Mouse (Mus musculus): ENCODE results near the gene Csf2. TPM values are rescaled to one million over a fixed set of nuclear protein-coding genes. Genes with fewer than 3 reads are reported as not detected.

Csf2 gene
- total RNA-seq, 1 experiment from 2014 or later: not detected

- DNase-seq: peak; percentile 49
Observed at GRCm38 (mm10) chr11:54236939-54237338, 12.5 kb downstream of the Csf2 start.

GRCm38 (mm10) chr11:54227478-54227877, 22.0 kb downstream of the Csf2 start:
- no peak for DNase-seq

DNA sequence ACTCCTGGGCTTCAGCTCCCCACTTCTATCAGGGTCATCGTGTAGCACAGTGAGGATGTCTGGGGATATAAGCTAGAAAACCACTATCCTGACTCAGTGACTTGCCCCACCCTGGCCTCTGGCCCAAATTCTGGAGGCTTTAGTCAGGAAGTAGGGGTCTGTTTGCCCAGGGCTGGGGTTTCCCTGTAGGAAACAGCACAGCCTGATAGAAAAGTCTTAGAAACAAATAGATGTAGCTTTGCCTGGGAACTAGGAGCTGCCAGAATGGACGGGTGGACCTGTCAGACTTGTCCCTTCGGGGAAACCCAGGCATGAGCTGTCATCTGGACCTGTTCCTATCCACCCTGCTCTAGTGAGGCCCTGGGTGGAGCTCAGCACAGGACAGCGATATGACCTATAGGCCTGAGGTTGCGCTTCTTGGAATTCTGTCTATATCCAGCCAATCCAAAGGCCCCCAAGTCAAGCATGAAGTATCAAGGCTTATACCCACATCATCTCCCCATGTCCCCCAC, 24.9 kb downstream of the Csf2 start:
- no peak for DNase-seq

DNA sequence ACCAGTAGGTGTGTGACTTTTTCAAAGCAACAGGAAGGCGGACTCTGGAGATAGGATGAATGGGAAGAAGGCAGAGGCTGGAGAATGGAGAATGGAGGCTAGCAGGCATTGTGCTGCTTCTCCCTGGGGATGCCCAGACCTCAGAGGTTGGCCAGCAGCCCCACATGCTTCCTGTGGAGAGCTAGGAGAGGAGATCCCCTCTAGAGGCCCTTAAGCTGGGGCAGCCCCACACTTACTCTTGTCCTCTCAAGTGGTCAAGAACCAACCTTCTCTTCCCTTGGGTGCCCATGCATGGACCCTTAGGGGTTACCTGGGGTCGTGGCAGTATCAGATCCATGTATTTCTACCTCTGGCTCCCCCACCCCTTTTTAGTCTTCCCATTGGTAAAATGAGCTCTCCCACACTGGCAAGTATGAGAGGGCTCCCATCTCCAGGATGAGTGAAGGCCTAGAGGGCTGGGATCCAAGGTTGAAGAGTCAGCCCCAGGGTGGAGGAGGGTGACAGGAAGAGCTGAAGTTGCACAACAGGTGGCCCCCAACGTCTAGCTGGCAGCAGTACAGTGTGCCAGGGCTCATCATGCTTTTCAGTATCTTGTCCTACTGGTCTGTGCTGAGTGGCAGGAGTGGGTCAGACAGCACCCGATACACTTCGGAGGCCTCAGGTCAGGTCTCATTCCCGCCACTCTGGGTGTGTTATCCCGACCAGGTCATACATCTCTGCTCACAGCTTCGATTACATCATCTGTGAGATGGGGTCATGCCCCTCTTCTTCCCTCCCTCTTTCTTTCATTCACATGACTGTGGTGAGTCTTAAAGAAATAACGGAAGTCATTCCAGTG, 25.6 kb downstream of the Csf2 start:
- no peak for DNase-seq

DNA sequence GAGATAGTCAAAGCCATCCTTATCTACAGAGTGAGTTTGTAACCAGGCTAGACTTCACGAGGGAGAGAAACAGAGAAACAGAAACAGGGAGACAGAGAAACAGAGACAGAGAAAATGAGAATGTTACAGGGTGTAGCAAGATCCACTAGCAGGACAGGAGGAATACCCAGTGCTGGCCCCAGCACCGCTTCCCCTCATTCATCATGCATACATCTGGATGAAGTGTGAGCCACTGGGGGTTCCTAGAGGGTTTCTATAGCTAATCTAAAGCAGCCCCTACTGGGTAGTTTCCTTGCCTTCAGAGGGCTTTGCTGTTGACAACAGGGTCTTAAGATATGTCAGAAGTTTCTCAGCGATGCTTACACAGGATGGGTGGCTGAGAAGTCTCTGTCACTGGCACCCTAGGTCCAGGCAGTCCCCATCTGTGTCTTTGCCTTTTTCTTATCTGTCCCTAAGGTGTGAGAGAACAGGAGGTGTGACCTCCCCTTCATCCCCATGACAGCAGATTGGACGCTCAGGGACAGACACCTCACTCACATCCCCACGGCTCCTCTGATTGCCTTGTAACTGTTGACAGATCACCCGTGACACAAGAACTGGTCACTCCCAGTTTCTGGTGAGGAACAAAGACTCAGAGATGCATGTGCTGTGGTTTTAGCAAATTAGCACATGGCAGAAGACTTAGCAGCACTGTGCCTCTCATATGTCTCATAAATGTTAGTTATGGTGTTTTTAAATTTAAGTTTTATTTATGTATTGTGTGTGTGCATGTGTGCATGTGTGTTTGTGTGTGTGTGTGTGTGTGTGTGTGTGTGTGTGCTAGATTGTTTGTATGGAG, 29.3 kb downstream of the Csf2 start:
- no peak for DNase-seq

DNA sequence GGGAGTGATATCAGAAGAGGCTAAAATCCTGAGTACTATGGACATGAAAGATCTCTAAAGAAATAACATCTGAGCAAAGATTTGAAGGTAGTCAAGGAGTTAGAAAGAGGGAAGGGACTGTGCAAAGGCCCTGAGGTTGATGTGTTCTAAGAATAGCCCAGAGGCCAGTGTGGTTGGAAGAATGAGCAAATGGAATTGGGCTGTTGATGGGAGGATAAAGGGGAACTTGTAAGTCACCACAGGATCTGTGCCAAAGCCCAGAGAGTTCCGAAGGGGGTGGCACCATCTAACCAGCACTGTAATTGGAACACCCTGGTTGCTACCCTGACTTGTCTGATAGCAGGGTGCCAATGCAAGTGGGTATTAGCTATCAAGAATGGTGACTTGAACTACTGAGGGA, 30.3 kb downstream of the Csf2 start:
- no peak for DNase-seq

DNA sequence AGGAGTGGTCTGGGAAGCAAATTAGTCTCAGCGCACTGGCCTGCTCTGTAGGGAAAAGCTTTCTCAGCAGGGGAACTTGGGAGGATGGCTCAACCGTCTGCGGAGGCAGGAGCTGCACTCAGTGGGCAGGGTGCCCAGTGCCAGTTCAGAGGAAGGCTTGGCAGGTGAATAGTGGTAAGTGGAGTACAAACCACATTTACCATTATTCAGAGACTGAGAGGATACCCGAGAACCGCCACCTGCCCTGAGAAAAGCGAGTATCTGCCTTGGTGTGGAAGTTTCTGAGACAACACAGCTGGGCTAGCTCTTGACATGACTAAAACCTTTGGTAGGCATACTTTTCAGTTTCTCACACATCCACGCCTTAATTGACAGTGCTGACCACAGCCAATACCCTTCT, 32.1 kb downstream of the Csf2 start:
- peak; percentile 17 for DNase-seq

GRCm38 (mm10) chr11:54216091-54216490, 33.4 kb downstream of the Csf2 start:
- no peak for DNase-seq

- DNase-seq: peak; percentile 97
Observed at GRCm38 (mm10) chr11:54214499-54215443, 34.7 kb downstream of the Csf2 start.

DNA sequence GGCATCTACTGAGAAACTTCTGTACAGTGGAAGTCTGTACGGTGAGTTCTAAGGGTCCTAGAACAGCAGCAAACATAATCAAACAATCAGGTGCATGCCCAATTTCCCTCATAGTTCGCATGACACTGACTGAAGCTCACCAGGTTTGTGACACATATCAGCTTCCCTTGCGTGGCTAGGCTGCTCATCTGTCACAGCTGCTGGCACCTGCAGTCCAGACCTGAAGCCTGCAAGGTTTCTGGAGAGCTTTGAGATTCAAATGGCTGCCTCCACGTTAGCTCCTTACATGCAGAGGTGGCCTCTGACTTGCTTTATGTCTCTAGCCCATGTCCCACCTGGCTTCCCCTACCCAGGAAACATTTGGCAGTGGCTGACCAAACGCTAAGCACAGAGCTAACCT, 35.8 kb downstream of the Csf2 start:
- DNase-seq: no peak

DNA sequence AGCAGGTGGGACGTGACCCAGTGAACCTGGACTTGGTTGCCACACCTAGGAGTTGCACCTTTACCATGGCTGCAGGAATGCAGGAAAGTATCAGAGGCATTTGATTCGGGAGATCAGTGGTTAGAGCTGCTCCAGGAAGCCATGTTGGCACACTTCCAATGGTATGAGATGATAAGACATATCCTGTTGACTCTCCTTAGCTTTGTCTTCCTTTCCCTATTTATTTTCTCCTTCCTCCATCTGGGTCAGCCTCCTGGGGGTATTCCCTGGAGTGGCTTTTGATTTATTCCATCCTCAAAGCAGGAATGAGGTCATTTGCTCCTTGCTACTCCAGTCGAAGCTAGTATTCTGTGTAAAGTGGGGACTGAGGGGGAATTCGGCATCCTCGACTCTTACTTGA, 42.5 kb downstream of the Csf2 start:
- DNase-seq: no peak

- DNase-seq: no peak
Observed at GRCm38 (mm10) chr11:54205366-54205765, 44.1 kb downstream of the Csf2 start.

DNA sequence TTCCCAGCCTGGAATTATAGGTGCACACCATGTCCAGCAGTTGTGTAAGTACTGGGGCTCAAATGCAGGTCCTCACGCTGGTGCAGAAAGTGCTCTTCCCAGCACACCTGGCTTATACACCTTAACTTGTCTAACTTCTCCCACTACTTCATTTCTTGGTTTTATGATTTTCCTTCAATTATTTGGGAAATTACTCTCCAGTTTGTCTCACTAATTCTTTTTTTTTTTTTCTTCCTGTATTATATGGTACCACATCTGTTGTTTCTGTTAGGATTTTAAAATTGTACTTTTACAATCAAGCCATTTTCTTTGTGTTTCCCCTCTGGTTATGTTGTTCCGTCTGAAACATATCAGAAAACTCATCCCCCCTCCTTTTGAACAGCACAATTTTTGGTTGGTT, 44.7 kb downstream of the Csf2 start:
- no peak for DNase-seq

DNA sequence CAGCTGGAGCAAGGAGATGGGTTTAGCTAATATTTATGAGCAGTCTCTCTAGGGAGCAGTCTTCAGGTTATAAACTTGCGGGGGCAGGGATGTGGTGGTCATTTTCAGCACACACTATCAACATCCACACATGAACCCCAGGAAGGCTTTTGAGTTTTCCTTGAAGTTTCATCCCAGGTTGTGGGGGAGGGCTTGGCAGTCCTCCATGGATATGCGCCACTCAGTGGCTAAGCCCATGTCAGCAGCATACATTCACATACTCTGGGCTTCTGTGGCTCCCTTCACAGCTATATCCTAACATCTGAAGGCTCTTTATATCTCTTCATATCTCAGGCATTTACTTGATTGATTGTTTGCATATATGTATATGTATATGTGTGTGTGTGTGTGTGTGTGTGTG, 46.3 kb downstream of the Csf2 start:
- DNase-seq: no peak

DNA sequence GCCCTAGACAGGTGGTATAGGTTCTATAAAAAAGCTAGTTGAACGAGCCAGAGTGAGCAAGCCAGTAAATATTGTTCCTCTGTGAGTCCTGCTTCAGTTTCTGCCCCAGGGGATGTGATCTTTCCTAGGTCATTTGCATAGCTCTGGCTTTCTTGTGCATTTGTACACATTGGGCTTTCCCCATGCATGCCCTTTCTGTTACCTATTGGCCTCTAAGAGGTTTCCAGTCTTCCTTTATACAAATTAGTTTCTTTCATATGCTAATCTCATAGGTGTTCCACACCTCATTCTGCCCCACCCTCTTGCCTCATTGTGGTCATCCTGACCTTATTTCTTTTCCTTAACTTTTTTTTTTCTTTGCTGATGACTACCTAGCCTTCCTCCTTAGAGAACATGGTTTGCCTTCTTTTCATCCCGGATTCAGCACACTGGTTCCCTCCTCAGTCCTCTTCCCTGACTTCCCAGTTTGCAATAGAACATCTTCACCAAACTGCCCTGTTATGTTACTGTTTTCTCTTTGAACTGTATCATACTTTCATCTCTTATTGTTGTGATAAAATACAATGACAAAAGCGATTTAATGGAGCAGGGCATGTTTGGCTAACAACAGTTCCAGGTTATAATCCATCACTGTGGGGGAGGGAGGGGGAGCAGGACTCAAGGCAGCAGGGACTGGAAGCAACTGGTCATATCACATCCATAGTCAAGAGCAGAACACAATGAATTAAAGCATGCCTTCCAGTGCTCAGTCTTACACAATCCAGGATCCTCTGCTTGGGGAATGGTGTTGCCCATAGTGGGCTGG, 47.4 kb downstream of the Csf2 start:
- DNase-seq: no peak

DNA sequence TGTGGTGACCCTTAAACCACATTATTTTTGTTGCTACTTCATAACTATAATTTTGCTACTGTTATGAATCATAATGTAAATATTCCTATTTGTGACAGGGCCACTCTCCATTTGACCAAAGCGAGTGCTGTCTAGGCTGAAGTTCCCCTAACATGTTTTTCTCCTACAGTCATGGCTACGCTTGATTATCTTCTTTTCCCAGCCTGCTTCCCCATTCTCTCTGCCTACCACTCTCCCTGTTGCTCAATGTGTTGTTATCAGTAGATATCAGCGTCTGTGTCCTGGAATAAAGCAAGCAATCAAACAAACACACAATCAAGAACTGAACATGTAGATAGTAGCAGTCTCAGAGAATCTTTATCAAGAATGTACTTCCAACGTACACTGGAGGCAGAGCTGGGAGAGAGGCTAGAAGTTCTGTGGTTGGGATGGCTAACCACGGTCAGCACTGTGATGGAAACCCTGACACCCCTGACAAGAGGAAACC, 48.1 kb downstream of the Csf2 start:
- DNase-seq: no peak

Other genes starting within 250 kb of the Csf2 start
- 8.0 and 8.5 TPM in 2 replicates for gene Slc22a4, start 221.6 kb downstream of the Csf2 start, total RNA-seq (2021)
- 20.6 and 37.9 TPM in 2 replicates for gene Pdlim4, start 180.7 kb downstream of the Csf2 start, total RNA-seq (2021)
- gene P4ha2, start 149.6 kb downstream of the Csf2 start, total RNA-seq (2021): 30.0 and 36.7 TPM in 2 replicates
- not detected in 2 replicates for gene Il3, start 17.6 kb upstream of the Csf2 start, total RNA-seq (2021)
- 3.0 and 3.9 TPM in 2 replicates for gene Acsl6, start 54.1 kb upstream of the Csf2 start, total RNA-seq (2021)
- not detected in 2 replicates for gene Meikin, start 121.0 kb upstream of the Csf2 start, total RNA-seq (2021)
- 27.6 and 27.7 TPM in 2 replicates for gene Fnip1, start 188.5 kb upstream of the Csf2 start, total RNA-seq (2021)